Mouse (Mus musculus): ENCODE data around the gene Slc16a5.

- TF ChIP-seq MXI1 (IDR thresholded peaks at IDR 0.05; ENCODE audit: low read depth, low read length) = no peak
- TF ChIP-seq MAZ (IDR thresholded peaks at IDR 0.05; ENCODE audit: low read depth, low read length) = no peak
- TF ChIP-seq USF1 (IDR thresholded peaks at IDR 0.05; ENCODE audit: low read depth, low read length) = no peak
- no peak for TF ChIP-seq CTCF (IDR thresholded peaks at IDR 0.05 in 2 of 3, conservative IDR thresholded peaks at IDR 0.05 in 1 of 3; ENCODE audit: control insufficient read depth in 1 of 3, insufficient read depth in 1 of 3, low read depth in 2 of 3, low read length in 3 of 3, poor library complexity in 1 of 3, severe bottlenecking in 1 of 3)
- TF ChIP-seq EP300 (IDR thresholded peaks at IDR 0.05; ENCODE audit: low read depth in 1 of 2, low read length in 2 of 2) = no peak
- no peak for TF ChIP-seq TBP (IDR thresholded peaks at IDR 0.05; ENCODE audit: low read depth, low read length)
- TF ChIP-seq MAFK (IDR thresholded peaks at IDR 0.05; ENCODE audit: borderline replicate concordance, low read depth, low read length) = no peak
- no peak for TF ChIP-seq UBTF (IDR thresholded peaks at IDR 0.05; ENCODE audit: borderline replicate concordance, insufficient read depth, low read depth, low read length)
- no peak for TF ChIP-seq HCFC1 (IDR thresholded peaks at IDR 0.05; ENCODE audit: low read depth, low read length)
Observed at GRCm38 (mm10) chr11:115453306-115453705, 9.0 kb upstream of the Slc16a5 start.
